Mouse (Mus musculus) heart, postnatal 0 days (tissue): ENCODE results near the gene Ly6g6d. TPM values are rescaled to one million over a fixed set of nuclear protein-coding genes. Genes with fewer than 3 reads are reported as not detected.

Experiments
- ATAC-seq: fragments of 200-750 bp; cut with Nextera tagmentation; 2 replicates; pipeline ENCODE4 v1.8.0; 2017; ENCODE audit warnings: low read depth, moderate number of reproducible peaks, moderate library complexity; ENCODE audit not compliant: insufficient read depth
- DNase-seq: peaks from one replicate; pipeline ENCODE4 v3.0.0-alpha.2; 2016; ENCODE audit warnings: low spot score
- H3K27ac ChIP-seq: fragments of 300-500 bp; sonication (generic); 2 replicates; pipeline ENCODE4 v1.5.1; 2014; ENCODE audit warnings: low read depth, mild to moderate bottlenecking
- H3K27me3 ChIP-seq: fragments of 300-500 bp; sonication (generic); 2 replicates; pipeline ENCODE4 v1.6.1; 2014; ENCODE audit warnings: low read length, mixed read lengths; ENCODE audit not compliant: control insufficient read depth, insufficient read depth
- H3K36me3 ChIP-seq: fragments of 300-500 bp; sonication (generic); replicated peaks from 2 replicates; pipeline ENCODE4 v1.6.1; 2014; ENCODE audit warnings: low read length, mixed read lengths; ENCODE audit not compliant: control insufficient read depth, insufficient read depth
- H3K4me1 ChIP-seq: fragments of 300-500 bp; sonication (generic); 2 replicates; pipeline ENCODE4 v1.6.1; 2014; ENCODE audit warnings: antibody characterized with exemption; ENCODE audit not compliant: control insufficient read depth, insufficient read depth
- H3K4me2 ChIP-seq: fragments of 300-500 bp; sonication (generic); 2 replicates; pipeline ENCODE4 v1.6.1; 2014; ENCODE audit warnings: low read depth, mild to moderate bottlenecking, low read length, moderate library complexity
- H3K4me3 ChIP-seq: fragments of 300-500 bp; sonication (generic); 2 replicates; pipeline ENCODE4 v1.5.1; 2014; ENCODE audit warnings: low read depth, low read length
- H3K9ac ChIP-seq: fragments of 300-500 bp; sonication (generic); replicated peaks from 2 replicates; pipeline ENCODE4 v1.6.1; 2014; ENCODE audit warnings: low read depth, low read length, mixed read lengths
- H3K9me3 ChIP-seq: fragments of 300-500 bp; sonication (generic); replicated peaks from 2 replicates; pipeline ENCODE4 v1.6.1; 2016; ENCODE audit warnings: low read length; ENCODE audit not compliant: control insufficient read depth
- CTCF ChIP-seq: IDR thresholded peaks from 2 replicates; pipeline ENCODE4 v1.5.1; 2016; ENCODE audit warnings: antibody characterized with exemption, control low read depth, low read depth
- EP300 ChIP-seq: IDR thresholded peaks from 2 replicates; pipeline ENCODE4 v1.6.1; 2016; ENCODE audit warnings: antibody characterized with exemption, low read depth
- WGBS: fragments of 180-500 bp; shearing (Covaris S2); extraction: QIAGEN DNeasy Blood & Tissue Kit; methylation state at CpG from one replicate; pipeline ENCODE4 v1.1.7; 2014; 5-methylcytosine and 5-hydroxymethylcytosine counted together
- polyA plus RNA-seq: library from polyadenylated mRNA; unstranded; fragments of >200 nt; fragmentation: Nextera tagmentation; extraction: Ambion mirVana; gene quantifications from 2 replicates; pipeline ENCODE4 v1.2.1, GENCODE M21; 2015
- total RNA-seq: library from RNA; depleted of rRNA; stranded (reverse); fragments of >200 nt; gene quantifications from 2 replicates; pipeline ENCODE4 v1.2.3, GENCODE M21; 2014; ENCODE audit warnings: low replicate concordance

Ly6g6d gene
- total and polyA plus RNA-seq, 2 experiments from 2014 or later, result 3.3 to 3.8 TPM

DNA sequence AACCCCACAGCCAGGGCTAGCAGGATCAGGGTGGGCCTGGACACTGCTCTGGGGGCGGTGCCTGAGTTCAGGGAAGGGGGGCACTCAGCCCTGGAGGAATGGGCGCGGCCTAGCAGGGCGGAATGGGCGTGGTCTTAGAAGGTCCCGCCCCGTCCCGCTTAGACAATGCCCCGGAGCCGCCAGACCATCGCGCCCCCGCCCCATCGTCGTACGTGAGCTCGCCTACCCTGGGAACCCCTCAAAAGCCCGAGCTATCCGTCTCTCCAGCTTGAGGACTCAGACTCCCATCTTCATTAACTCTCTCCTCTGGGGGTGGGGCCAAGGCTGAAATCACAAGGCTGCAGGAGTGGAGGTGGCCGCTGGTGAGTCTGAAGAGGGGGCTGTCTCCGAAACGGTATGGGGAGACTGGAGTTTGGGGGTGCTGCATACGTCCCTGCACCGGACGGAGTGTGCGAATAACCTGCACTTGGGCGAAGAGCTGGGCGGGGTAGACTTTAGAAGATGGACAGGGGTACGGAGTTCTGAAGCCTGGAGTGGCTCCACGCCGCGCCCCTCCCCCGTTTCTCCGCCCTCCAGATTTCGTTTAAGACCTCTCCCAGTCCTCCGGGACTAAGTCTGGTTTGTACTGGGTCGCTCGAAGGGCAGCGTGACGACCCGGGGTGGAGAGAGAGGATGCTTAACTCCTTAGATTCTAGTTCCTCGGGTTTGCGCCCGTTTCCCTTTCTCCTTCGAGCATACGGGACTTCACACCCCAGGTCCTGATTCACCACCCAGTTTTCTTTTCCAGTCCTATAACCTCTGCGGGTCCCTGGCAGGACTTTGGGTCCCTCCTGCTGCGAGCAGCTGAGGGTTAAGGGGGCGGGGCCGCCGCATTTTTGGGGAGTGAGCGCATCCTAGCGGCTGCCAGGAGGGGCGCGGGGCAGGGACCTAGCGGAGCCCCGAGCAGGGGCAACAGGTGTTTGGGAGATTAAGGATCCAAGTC, 18.7 kb downstream of the Ly6g6d start, which contains the start of gene Ddah2:
Gene Ddah2 (plus strand): TSS at position 125 of the 982 bp plus-strand sequence.
- peaks cover 6% of the 10 kb centered on the region; the same call in 1 of the 2 replicates for H3K27me3 ChIP-seq
- no peaks in the 10 kb centered on the region for H3K9me3 ChIP-seq
- peak; percentile 92 for ATAC-seq
- WGBS, result under 1% methylated on average over 55 of the region's 57 CpGs
- H3K4me1 ChIP-seq, result 0 out of 2 replicates have a peak, but pooled peaks cover 4% of the 10 kb centered on the region
- peak; percentile 91 for DNase-seq
- H3K27ac ChIP-seq, result peak within 1 kb of the TSS; percentile 87
- peak within 1 kb of the TSS; percentile 71 for H3K9ac ChIP-seq
- H3K36me3 ChIP-seq, result peaks cover 63% of the 10 kb centered on the region
- peak; percentile 59 for TF ChIP-seq CTCF
- TF ChIP-seq EP300, result peak; percentile 23; the same call in 1 of the 2 replicates
- H3K4me2 ChIP-seq, result peak within 1 kb of the TSS; percentile 75
- H3K4me3 ChIP-seq, result peak within 1 kb of the TSS; percentile 62

GRCm38 (mm10) chr17:35058316-35058715, 19.5 kb downstream of the Ly6g6d start:
- no peak for ATAC-seq
- Histone ChIP-seq H3K9ac (no peak overlapping the region), H3K27ac (peak overlapping the region; percentile 87), H3K36me3 (peaks cover 72% of the 10 kb centered on the region), H3K4me1 (0 out of 2 replicates have a peak, but pooled peaks cover 4% of the 10 kb centered on the region), H3K4me2 (peak overlapping the region; percentile 75; the same call in 1 of the 2 replicates), H3K27me3 (no peaks in the 10 kb centered on the region), H3K4me3 (no peak overlapping the region), H3K9me3 (no peaks in the 10 kb centered on the region)
- no peak for TF ChIP-seq EP300
- no peak for TF ChIP-seq CTCF
- no peak for DNase-seq
- WGBS, result 44% methylated on average over 9 of the region's 9 CpGs

DNA sequence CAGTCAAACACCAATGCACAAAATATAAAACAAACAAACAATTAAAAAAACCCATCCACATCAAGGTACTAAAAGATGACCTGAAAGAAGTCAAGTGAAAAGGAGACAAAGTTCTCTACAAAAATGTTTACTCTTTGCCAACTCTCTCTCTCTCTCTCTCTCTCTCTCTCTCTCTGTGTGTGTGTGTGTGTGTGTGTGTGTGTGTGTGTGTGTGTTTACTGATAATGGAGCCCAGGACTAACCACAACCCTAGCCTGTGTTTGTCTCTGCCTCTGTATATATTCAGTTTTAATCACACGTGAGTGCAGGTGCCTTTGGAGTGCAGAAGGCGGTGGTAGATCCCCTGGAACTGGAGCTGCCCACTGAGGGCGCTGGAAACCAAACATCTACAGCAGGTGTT, 20.8 kb downstream of the Ly6g6d start:
- ATAC-seq, result no peak
- peaks cover 74% of the 10 kb centered on the region for H3K36me3 ChIP-seq
- no peaks in the 10 kb centered on the region for H3K9me3 ChIP-seq
- 0 out of 2 replicates have a peak, but pooled peaks cover 7% of the 10 kb centered on the region for H3K4me1 ChIP-seq
- DNase-seq, result no peak
- no peak overlapping the region for H3K9ac ChIP-seq
- TF ChIP-seq CTCF (no peak), EP300 (no peak)
- no peak overlapping the region for H3K27ac ChIP-seq
- H3K4me3 ChIP-seq, result no peak overlapping the region
- no peak overlapping the region for H3K4me2 ChIP-seq
- H3K27me3 ChIP-seq, result no peaks in the 10 kb centered on the region
- whole genome bisulfite sequencing, result 75% methylated on average over 3 of the region's 3 CpGs

- Histone ChIP-seq H3K4me1 (0 out of 2 replicates have a peak, but pooled peaks cover 7% of the 10 kb centered on the region), H3K36me3 (peaks cover 64% of the 10 kb centered on the region)
These were observed 22.0 kb downstream of the Ly6g6d start for GRCm38 (mm10) chr17:35055691-35056495.

DNA sequence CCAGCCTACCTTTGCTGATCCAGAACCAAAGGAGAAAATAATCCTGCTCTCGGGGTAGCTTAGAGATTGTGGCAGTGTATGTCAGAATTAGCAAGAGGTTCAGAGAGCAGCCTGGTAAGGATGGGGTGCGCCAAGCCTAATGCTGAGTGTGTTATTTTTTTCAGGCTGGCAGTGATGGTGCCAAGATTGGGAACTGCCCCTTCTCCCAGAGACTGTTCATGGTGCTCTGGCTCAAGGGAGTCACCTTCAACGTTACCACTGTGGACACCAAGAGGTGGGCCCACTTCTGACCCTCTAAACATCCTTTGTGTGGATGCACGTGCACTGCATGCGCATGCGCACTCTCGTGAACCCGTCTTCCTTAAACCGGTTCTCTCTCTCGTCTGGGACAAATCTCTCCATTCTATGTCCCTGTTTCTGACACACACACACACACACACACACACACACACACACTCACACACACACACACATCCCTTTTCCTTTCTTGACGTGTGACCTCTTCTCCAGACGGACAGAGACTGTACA, 25.5 kb downstream of the Ly6g6d start:
- Histone ChIP-seq H3K4me3 (peak overlapping the region; percentile 80), H3K36me3 (peaks cover 48% of the 10 kb centered on the region), H3K9ac (peak overlapping the region; percentile 31; the same call in 1 of the 2 replicates), H3K4me2 (peak overlapping the region; percentile 92), H3K27ac (peak overlapping the region; percentile 98), H3K27me3 (no peaks in the 10 kb centered on the region), H3K9me3 (no peaks in the 10 kb centered on the region), H3K4me1 (peaks cover 16% of the 10 kb centered on the region)
- WGBS, result 63% methylated on average over 12 of the region's 12 CpGs
- no peak for TF ChIP-seq CTCF
- TF ChIP-seq EP300, result no peak
- ATAC-seq (no peak), DNase-seq (no peak)

More at GRCm38 (mm10) chr17:35055691-35056495, 22.0 kb downstream of the Ly6g6d start:
- ATAC-seq (no peak), DNase-seq (no peak)
- Histone ChIP-seq H3K27me3 (no peaks in the 10 kb centered on the region), H3K4me2 (no peak overlapping the region), H3K9ac (no peak overlapping the region), H3K27ac (peak overlapping the region; percentile 32; the same call in 1 of the 2 replicates), H3K9me3 (no peaks in the 10 kb centered on the region), H3K4me3 (no peak overlapping the region)
- 73% methylated on average over 7 of the region's 7 CpGs for WGBS
- TF ChIP-seq EP300 (no peak), CTCF (no peak)
